Mouse (Mus musculus) stomach, embryonic 15.5 days (tissue): ENCODE results near the gene Etnk2. TPM values are rescaled to one million over a fixed set of nuclear protein-coding genes. Genes with fewer than 3 reads are reported as not detected.
A peak's percentile ranks its signal among the peaks of the same experiment; 100 is the strongest.

Experiments used
- ATAC-seq: fragments of 200-750 bp; cut with Nextera tagmentation; 2 replicates; pipeline ENCODE4 v1.8.0; 2017; ENCODE audit warnings: low read depth, moderate number of reproducible peaks, moderate TSS enrichment; ENCODE audit not compliant: insufficient read depth, low FRiP score
- H3K27ac ChIP-seq: fragments of 300-500 bp; sonication (generic); 2 replicates; pipeline ENCODE4 v1.5.1; 2015; ENCODE audit warnings: mild to moderate bottlenecking, inconsistent platforms
- H3K27me3 ChIP-seq: fragments of 300-500 bp; sonication (generic); replicated peaks from 2 replicates; pipeline ENCODE4 v1.6.1; 2015; ENCODE audit warnings: inconsistent platforms
- H3K36me3 ChIP-seq: fragments of 300-500 bp; sonication (generic); 2 replicates; pipeline ENCODE4 v1.6.1; 2015; ENCODE audit warnings: inconsistent platforms
- H3K4me1 ChIP-seq: fragments of 300-500 bp; sonication (generic); 2 replicates; pipeline ENCODE4 v1.6.1; 2015; ENCODE audit warnings: inconsistent platforms
- H3K4me2 ChIP-seq: fragments of 300-500 bp; sonication (generic); 2 replicates; pipeline ENCODE4 v1.6.1; 2015; ENCODE audit warnings: mild to moderate bottlenecking, inconsistent platforms
- H3K4me3 ChIP-seq: fragments of 300-500 bp; sonication (generic); replicated peaks from 2 replicates; pipeline ENCODE4 v1.5.1; 2015; ENCODE audit warnings: inconsistent platforms
- H3K9ac ChIP-seq: fragments of 300-500 bp; sonication (generic); 2 replicates; pipeline ENCODE4 v1.6.1; 2015; ENCODE audit warnings: inconsistent platforms
- H3K9me3 ChIP-seq: fragments of 300-500 bp; sonication (generic); 2 replicates; pipeline ENCODE4 v1.6.1; 2016; ENCODE audit warnings: inconsistent platforms
- WGBS: fragments of 180-500 bp; shearing (Covaris S2); methylation state at CpG from one replicate; pipeline ENCODE4 v1.1.7; 2015; 5-methylcytosine and 5-hydroxymethylcytosine counted together
- polyA plus RNA-seq: library from polyadenylated mRNA; unstranded; fragments of >200 nt; fragmentation: Nextera tagmentation; extraction: Ambion mirVana; gene quantifications from 2 replicates; pipeline ENCODE4 v1.2.1, GENCODE M21; 2015

The Etnk2 gene
- polyA plus RNA-seq, result 4.0 and 6.4 TPM in 2 replicates

GRCm38 (mm10) chr1:133363276-133364021, at the start of gene Etnk2:
TSS of gene Etnk2 (plus strand) at chr1:133363572.
- H3K4me1 ChIP-seq, result peaks cover 15% of the 10 kb centered on the region
- 0 out of 2 replicates have a peak within 1 kb of the TSS, but pooled peaks have one; percentile 33 for H3K27ac ChIP-seq
- H3K4me2 ChIP-seq, result peak within 1 kb of the TSS; percentile 99
- WGBS, result 1% methylated on average over 51 of the region's 52 CpGs
- H3K9me3 ChIP-seq, result no peaks in the 10 kb centered on the region
- no peaks in the 10 kb centered on the region for H3K36me3 ChIP-seq
- H3K4me3 ChIP-seq, result peak within 1 kb of the TSS; percentile 65
- peak within 1 kb of the TSS; percentile 65; the same call in 1 of the 2 replicates for H3K9ac ChIP-seq
- H3K27me3 ChIP-seq, result peaks cover 14% of the 10 kb centered on the region
- peak; percentile 69 for ATAC-seq

DNA sequence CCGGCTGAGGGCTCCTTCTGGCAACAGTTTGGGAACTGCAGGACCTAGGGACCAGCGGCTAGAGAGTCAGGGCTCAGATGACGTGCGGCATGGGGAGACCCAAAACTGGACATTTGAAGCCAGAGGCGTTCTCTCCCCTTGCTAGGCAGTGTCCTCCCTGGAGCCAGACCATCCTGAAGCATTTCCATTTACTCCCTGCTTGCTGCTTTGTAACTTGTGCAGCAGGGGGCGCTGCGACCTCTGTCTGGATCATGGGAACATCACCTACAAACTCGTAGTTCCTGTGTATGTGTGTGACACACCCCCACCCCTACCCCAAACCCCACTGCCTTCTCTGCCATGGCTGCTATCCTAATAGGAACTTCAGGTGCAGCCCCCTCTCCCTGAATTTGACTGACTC, 49.0 kb upstream of the Etnk2 start:
- ATAC-seq, result no peak
- 28% methylated on average over 8 of the region's 8 CpGs for WGBS
- no peak overlapping the region for H3K9ac ChIP-seq

DNA sequence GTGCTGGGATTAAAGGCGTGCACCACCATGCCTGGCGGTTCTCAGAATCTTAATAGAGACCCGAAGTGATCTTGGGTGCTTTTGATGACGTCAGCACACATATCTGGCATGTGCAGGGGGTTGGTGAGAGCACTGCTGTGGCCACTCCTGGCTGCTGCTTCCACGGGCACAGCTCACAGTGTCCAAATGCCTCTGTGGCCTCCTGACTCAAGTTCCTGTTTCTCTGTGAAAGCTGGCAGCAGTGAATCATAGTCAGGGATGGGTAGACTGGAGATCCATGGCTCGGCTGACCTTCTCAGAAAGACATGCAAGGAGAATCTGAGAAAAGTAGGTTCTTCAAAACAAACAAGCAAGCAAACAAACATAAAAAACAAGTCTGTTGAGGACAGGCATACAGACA, 47.6 kb upstream of the Etnk2 start:
- 77% methylated on average over 6 of the region's 6 CpGs for WGBS
- no peak overlapping the region for H3K27ac ChIP-seq
- no peaks in the 10 kb centered on the region for H3K36me3 ChIP-seq
- H3K4me2 ChIP-seq, result no peak overlapping the region
- ATAC-seq, result no peak
- peaks cover 4% of the 10 kb centered on the region; the same call in 1 of the 2 replicates for H3K4me1 ChIP-seq
- no peak overlapping the region for H3K4me3 ChIP-seq
- no peak overlapping the region for H3K9ac ChIP-seq
- no peaks in the 10 kb centered on the region for H3K27me3 ChIP-seq
- H3K9me3 ChIP-seq, result no peaks in the 10 kb centered on the region

More for the DNA sequence above, 49.0 kb upstream of the Etnk2 start:
- Histone ChIP-seq H3K27me3 (no peaks in the 10 kb centered on the region), H3K36me3 (no peaks in the 10 kb centered on the region), H3K4me1 (peaks cover 8% of the 10 kb centered on the region; the same call in 1 of the 2 replicates), H3K27ac (no peak overlapping the region), H3K9me3 (no peaks in the 10 kb centered on the region), H3K4me3 (no peak overlapping the region), H3K4me2 (no peak overlapping the region)

DNA sequence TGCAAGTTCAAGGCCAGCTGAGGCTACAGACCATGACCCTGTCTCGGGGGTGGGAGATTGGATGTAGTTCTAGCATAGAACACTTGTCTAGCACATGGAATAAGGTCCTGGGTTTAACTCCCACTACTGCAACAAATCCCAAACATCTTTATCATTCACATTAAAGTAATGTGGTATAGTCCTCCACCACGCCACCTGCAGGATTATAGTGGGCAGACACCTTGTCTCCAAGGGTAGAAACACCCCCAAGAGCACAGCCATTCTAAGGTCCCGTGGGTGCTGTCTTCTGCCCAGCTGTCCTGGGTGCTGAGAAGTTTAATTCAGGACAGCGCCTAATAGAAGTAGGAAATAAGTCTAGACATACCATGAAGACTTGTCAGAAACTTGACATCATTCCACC, 46.8 kb upstream of the Etnk2 start:
- Histone ChIP-seq H3K4me3 (no peak overlapping the region), H3K4me1 (peaks cover 4% of the 10 kb centered on the region; the same call in 1 of the 2 replicates), H3K27ac (no peak overlapping the region), H3K27me3 (no peaks in the 10 kb centered on the region), H3K36me3 (no peaks in the 10 kb centered on the region), H3K9me3 (no peaks in the 10 kb centered on the region), H3K9ac (no peak overlapping the region), H3K4me2 (no peak overlapping the region)
- no peak for ATAC-seq
- WGBS, result 86% methylated on average over 4 of the region's 4 CpGs

DNA sequence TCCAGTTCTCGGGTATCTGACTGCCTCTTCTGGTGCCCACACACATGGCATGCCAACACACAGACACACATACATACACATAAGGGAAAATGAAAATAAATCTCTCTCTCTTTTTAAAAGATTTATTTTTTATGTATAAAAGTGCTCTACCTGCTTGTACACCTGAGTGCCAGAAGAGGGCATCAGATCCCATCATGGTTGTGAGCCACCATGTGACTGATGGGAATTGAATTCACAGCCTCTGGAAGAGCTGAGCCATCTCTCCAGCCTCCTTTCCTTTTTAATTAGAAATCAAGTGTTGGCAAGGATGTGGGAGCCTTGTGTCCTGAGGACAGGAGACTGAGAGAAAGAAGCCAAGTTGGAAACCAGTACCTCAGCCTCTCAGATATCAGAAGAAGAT, 46.2 kb upstream of the Etnk2 start:
- Histone ChIP-seq H3K9ac (no peak overlapping the region), H3K4me2 (no peak overlapping the region), H3K4me3 (no peak overlapping the region), H3K4me1 (0 out of 2 replicates have a peak, but pooled peaks cover under 1% of the 10 kb centered on the region), H3K9me3 (no peaks in the 10 kb centered on the region), H3K36me3 (no peaks in the 10 kb centered on the region), H3K27ac (no peak overlapping the region), H3K27me3 (no peaks in the 10 kb centered on the region)
- ATAC-seq, result no peak
- WGBS, result 78% methylated on average over 1 of the region's 1 CpGs

GRCm38 (mm10) chr1:133321267-133321925, 42.0 kb upstream of the Etnk2 start, which contains the start of gene Kiss1:
TSS of gene Kiss1 (plus strand) at chr1:133321875.
- no peak within 1 kb of the TSS for H3K9ac ChIP-seq
- no peak within 1 kb of the TSS for H3K4me2 ChIP-seq
- no peak within 1 kb of the TSS for H3K4me3 ChIP-seq
- 79% methylated on average over 13 of the region's 13 CpGs for WGBS
- H3K9me3 ChIP-seq, result no peaks in the 10 kb centered on the region
- H3K36me3 ChIP-seq, result no peaks in the 10 kb centered on the region
- H3K27ac ChIP-seq, result no peak within 1 kb of the TSS
- no peaks in the 10 kb centered on the region for H3K27me3 ChIP-seq
- no peak for ATAC-seq
- H3K4me1 ChIP-seq, result no peaks in the 10 kb centered on the region

DNA sequence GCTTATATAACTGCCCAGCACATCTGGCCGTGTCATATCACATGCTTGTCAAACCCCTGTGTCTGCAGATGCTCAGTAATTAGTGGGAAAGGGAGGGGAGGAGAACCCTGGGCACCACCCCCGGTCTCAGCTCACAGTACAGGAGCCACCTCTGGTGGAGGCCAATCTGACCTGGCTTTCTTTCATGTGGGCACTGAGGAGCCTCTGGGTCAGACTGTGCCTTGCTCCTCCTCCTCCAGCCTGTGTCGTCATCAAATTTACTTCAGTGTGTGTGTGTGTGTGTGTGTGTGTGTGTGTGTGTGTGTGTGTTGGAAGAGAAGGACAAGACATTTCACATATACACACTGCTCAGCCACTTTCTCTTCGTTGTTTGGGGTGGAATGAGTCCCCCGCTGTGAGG, 40.0 kb upstream of the Etnk2 start:
- H3K27ac ChIP-seq, result no peak overlapping the region
- H3K36me3 ChIP-seq, result no peaks in the 10 kb centered on the region
- H3K9me3 ChIP-seq, result no peaks in the 10 kb centered on the region
- no peak overlapping the region for H3K4me3 ChIP-seq
- WGBS, result 30% methylated on average over 5 of the region's 5 CpGs
- H3K4me1 ChIP-seq, result no peaks in the 10 kb centered on the region
- H3K4me2 ChIP-seq, result no peak overlapping the region
- no peak overlapping the region for H3K9ac ChIP-seq
- no peaks in the 10 kb centered on the region for H3K27me3 ChIP-seq
- ATAC-seq, result 0 out of 2 replicates have a peak, but pooled peaks have one; percentile 8

GRCm38 (mm10) chr1:133325951-133326350, 37.4 kb upstream of the Etnk2 start:
- Histone ChIP-seq H3K9ac (no peak overlapping the region), H3K27me3 (0 out of 2 replicates have a peak, but pooled peaks cover 7% of the 10 kb centered on the region), H3K36me3 (no peaks in the 10 kb centered on the region), H3K9me3 (no peaks in the 10 kb centered on the region), H3K4me3 (no peak overlapping the region), H3K27ac (no peak overlapping the region), H3K4me1 (peaks cover 5% of the 10 kb centered on the region; the same call in 1 of the 2 replicates), H3K4me2 (no peak overlapping the region)
- ATAC-seq, result no peak
- 88% methylated on average over 8 of the region's 8 CpGs for WGBS

- H3K4me3 ChIP-seq, result no peak overlapping the region
- H3K27me3 ChIP-seq, result 0 out of 2 replicates have a peak, but pooled peaks cover 7% of the 10 kb centered on the region
- no peak overlapping the region for H3K9ac ChIP-seq
- no peaks in the 10 kb centered on the region for H3K9me3 ChIP-seq
- no peak overlapping the region for H3K4me2 ChIP-seq
- no peaks in the 10 kb centered on the region for H3K36me3 ChIP-seq
- no peak overlapping the region for H3K27ac ChIP-seq
- peaks cover 5% of the 10 kb centered on the region; the same call in 1 of the 2 replicates for H3K4me1 ChIP-seq
- ATAC-seq, result no peak
- 59% methylated on average over 5 of the region's 5 CpGs for WGBS
These were observed 36.3 kb upstream of the Etnk2 start for GRCm38 (mm10) chr1:133327094-133327493.

DNA sequence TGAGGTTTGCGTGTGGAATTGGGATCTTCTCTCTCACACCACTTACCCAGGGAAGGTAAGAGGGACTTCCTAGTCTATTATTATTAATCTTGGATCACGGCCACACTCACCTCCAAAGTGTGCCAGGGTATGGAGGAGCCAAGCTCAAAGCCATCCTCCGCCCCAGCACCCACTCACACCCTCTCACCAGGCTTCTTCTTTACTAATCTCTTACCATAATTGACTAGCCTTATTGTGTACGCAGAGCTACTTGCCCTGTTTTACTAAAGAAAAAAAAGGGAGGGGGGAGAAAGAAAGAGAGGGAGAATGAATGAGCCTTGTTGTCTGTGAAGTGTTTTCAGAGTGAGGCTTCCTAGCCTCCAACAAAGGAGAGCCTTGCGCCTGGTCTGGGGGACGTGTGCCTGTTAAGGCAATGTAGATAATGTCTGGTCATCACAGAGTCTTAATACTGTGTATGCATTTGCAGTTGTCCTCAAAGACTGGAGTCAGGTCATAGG, 35.0 kb upstream of the Etnk2 start:
- 0 out of 2 replicates have a peak, but pooled peaks cover 7% of the 10 kb centered on the region for H3K27me3 ChIP-seq
- no peaks in the 10 kb centered on the region for H3K36me3 ChIP-seq
- no peak overlapping the region for H3K4me2 ChIP-seq
- no peak overlapping the region for H3K9ac ChIP-seq
- H3K27ac ChIP-seq, result no peak overlapping the region
- H3K4me3 ChIP-seq, result no peak overlapping the region
- ATAC-seq, result no peak
- H3K9me3 ChIP-seq, result no peaks in the 10 kb centered on the region
- H3K4me1 ChIP-seq, result peaks cover 5% of the 10 kb centered on the region; the same call in 1 of the 2 replicates
- 77% methylated on average over 6 of the region's 6 CpGs for WGBS

GRCm38 (mm10) chr1:133328896-133329637, 34.3 kb upstream of the Etnk2 start:
- Histone ChIP-seq H3K9me3 (no peaks in the 10 kb centered on the region), H3K27me3 (0 out of 2 replicates have a peak, but pooled peaks cover 7% of the 10 kb centered on the region), H3K36me3 (no peaks in the 10 kb centered on the region), H3K4me3 (peak overlapping the region; percentile 27), H3K4me2 (peak overlapping the region; percentile 61), H3K27ac (no peak overlapping the region), H3K4me1 (peaks cover 5% of the 10 kb centered on the region; the same call in 1 of the 2 replicates), H3K9ac (no peak overlapping the region)
- ATAC-seq, result no peak
- WGBS, result 6% methylated on average over 34 of the region's 34 CpGs
